Mouse (Mus musculus): ENCODE measurements around the gene Vsig4.
"Not testable (repeated sequence)": the region's sequence is repeated elsewhere in the genome, so short reads cannot be mapped to it uniquely, and the experiment has no call there.

Gene Vsig4

GRCm38 (mm10) chrX:96293338-96293737 lies at the start of gene Vsig4:
Gene Vsig4, minus strand, starts transcription at chrX:96293438.
- DNase-seq (ENCODE audit: low spot score) = no peak

GRCm38 (mm10) chrX:96339108-96339507 lies 45.9 kb upstream of the Vsig4 start:
- DNase-seq (ENCODE audit: low spot score) = no peak

- peak; percentile 3 for DNase-seq (ENCODE audit: low spot score)
Observed at GRCm38 (mm10) chrX:96329764-96330163, 36.5 kb upstream of the Vsig4 start.

GRCm38 (mm10) chrX:96256509-96256908 lies 36.7 kb downstream of the Vsig4 start:
- DNase-seq (ENCODE audit: low spot score) = no peak

GRCm38 (mm10) chrX:96239644-96240043 lies 53.6 kb downstream of the Vsig4 start:
- DNase-seq (ENCODE audit: low spot score) = no peak

GRCm38 (mm10) chrX:96239037-96239436 lies 54.2 kb downstream of the Vsig4 start:
- DNase-seq (ENCODE audit: low spot score) = no peak

GRCm38 (mm10) chrX:96235775-96236174 lies 57.5 kb downstream of the Vsig4 start:
- no peak for DNase-seq (ENCODE audit: low spot score)

GRCm38 (mm10) chrX:96227030-96227429 lies 66.2 kb downstream of the Vsig4 start:
- DNase-seq (ENCODE audit: low spot score) = no peak

GRCm38 (mm10) chrX:96225474-96225873 lies 67.8 kb downstream of the Vsig4 start:
- DNase-seq (ENCODE audit: low spot score) = no peak

- no peak for DNase-seq (ENCODE audit: low spot score)
Observed at GRCm38 (mm10) chrX:96224210-96224609, 69.0 kb downstream of the Vsig4 start.

- DNase-seq (ENCODE audit: low spot score) = no peak
Observed at GRCm38 (mm10) chrX:96218088-96218487, 75.2 kb downstream of the Vsig4 start.

- no peak for DNase-seq (ENCODE audit: low spot score)
Observed at GRCm38 (mm10) chrX:96206872-96207271, 86.4 kb downstream of the Vsig4 start.

GRCm38 (mm10) chrX:96205143-96205542 lies 88.1 kb downstream of the Vsig4 start:
- not testable (repeated sequence) for DNase-seq (ENCODE audit: low spot score)
